In the genomic region with DNA sequence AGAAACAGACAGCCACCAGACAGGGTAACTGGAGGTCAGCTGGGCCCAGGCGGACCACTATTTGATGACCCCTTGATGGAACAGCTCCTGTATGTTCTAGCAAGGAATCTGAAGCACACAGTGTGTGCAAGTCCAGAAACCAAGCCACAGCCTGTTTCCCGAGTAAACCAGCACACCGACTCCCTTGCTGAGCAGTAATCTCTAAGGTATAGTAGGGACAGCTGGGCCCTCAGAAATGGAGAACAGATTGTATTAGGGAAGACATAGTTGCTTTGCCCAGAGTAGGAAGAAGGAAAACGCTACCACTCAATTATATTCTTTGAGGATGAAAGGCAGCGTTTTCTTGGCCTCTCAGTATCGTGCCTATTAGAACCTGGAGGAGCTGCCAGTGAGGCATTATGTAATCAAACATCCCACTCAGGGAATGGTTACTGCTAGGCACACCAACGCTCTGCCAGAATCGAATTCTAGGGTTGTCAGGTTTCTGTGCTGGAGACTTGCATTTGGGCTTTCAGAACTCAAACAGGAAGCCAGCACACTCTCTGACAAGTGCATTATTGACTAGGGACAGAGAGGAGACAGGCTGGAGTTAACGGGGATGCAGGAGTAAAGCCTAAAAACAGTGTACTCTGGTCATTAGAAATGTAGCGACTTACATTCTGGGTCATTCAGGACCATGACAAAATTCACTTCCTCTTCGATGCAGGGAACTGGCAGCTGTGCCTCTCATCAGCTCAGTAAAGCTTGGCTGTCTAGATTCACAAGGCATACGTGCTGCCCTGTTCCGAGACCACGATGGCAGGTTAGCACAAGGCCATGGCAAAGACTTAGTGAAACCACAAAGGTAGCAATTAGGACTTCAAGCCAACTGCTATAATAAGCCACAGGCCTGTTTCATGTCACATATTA, we compare ENCODE assay signal across 20 mouse cellular contexts. TPM values are rescaled to one million over a fixed set of nuclear protein-coding genes. Genes with fewer than 3 reads are reported as not detected.
A peak's percentile ranks its signal among the peaks of the same experiment; 100 is the strongest.
DNase-seq lines count a peak whose midpoint lies in the region; ATAC-seq and TF ChIP-seq lines count a peak whose summit lies in the region.
"Had no signal": no experiment of that assay in that cellular context is flagged by ENCODE, and none has a peak within 500 bp of the region (broad histone marks: within the 10 kb centered on the region; RNA-seq: fewer than 3 reads in every experiment).

No protein-coding gene starts in this region.

- peak overlapping the region; percentile 55; the same call in 1 of the 2 replicates for H3K27ac ChIP-seq in embryonic facial prominence, embryonic 13.5 days
- H3K27ac ChIP-seq in embryonic facial prominence, embryonic 10.5 days (replicated peaks) = no peak overlapping the region
- peak overlapping the region; percentile 84 for H3K27ac ChIP-seq in layer of hippocampus, adult 2 months
- H3K27ac ChIP-seq: heart, embryonic 13.5 days; limb, embryonic 13.5 days had no signal

- ATAC-seq in embryonic facial prominence, embryonic 13.5 days (ENCODE audit: insufficient number of reproducible peaks, insufficient read depth, low FRiP score, low TSS enrichment, low read depth) = no peak
- no peak for ATAC-seq in megakaryocyte-erythroid progenitor cell, adult 5-6 weeks (replicated peaks; ENCODE audit: low FRiP score, low TSS enrichment, poor library complexity, severe bottlenecking)
- ATAC-seq: forebrain, postnatal 0 days; hindbrain, embryonic 16.5 days had no signal

- no peak for TF ChIP-seq CTCF in layer of hippocampus, adult 2 months (conservative IDR thresholded peaks at IDR 0.05)

- H3K9ac ChIP-seq in embryonic facial prominence, embryonic 13.5 days = no peak overlapping the region
- H3K9ac ChIP-seq: forebrain, postnatal 0 days; heart, embryonic 13.5 days; limb, embryonic 13.5 days had no signal

- no peaks in the 10 kb centered on the region for H3K27me3 ChIP-seq in embryonic facial prominence, embryonic 13.5 days
- no peaks in the 10 kb centered on the region for H3K27me3 ChIP-seq in embryonic facial prominence, embryonic 10.5 days (replicated peaks; ENCODE audit: low read depth, poor library complexity, severe bottlenecking)
- H3K27me3 ChIP-seq: heart, embryonic 13.5 days; limb, embryonic 13.5 days; megakaryocyte, embryonic 14.5 days had no signal

- H3K4me1 ChIP-seq in embryonic facial prominence, embryonic 13.5 days = no peaks in the 10 kb centered on the region
- H3K4me1 ChIP-seq in embryonic facial prominence, embryonic 10.5 days = no peaks in the 10 kb centered on the region
- H3K4me1 ChIP-seq: heart, embryonic 13.5 days; limb, embryonic 13.5 days; megakaryocyte, embryonic 14.5 days had no signal

- intact Hi-C loops in left cerebral cortex, postnatal 25 days (cut with DNase I) = loop anchor here (5.0 kb wide), 2 partner anchors 56 to 296 kb away; a partner anchor contains a TSS

- no peak overlapping the region for H3K4me2 ChIP-seq in embryonic facial prominence, embryonic 13.5 days
- H3K4me2 ChIP-seq: heart, embryonic 13.5 days; limb, embryonic 13.5 days had no signal

- 84% methylated on average over 14 of the region's 14 CpGs for WGBS in embryonic facial prominence, embryonic 13.5 days
- WGBS in embryonic facial prominence, embryonic 10.5 days = 92% methylated on average over 14 of the region's 14 CpGs

- no peak overlapping the region for H3K4me3 ChIP-seq in embryonic facial prominence, embryonic 13.5 days
- H3K4me3 ChIP-seq in embryonic facial prominence, embryonic 10.5 days = no peak overlapping the region
- H3K4me3 ChIP-seq in layer of hippocampus, adult 2 months = no peak overlapping the region
- H3K4me3 ChIP-seq: heart, embryonic 13.5 days; limb, embryonic 13.5 days; megakaryocyte, embryonic 14.5 days had no signal

- no peak for DNase-seq in embryonic facial prominence, embryonic 10.5 days (ENCODE audit: low spot score)
- DNase-seq in layer of hippocampus, adult 18-20 months (ENCODE audit: low spot score in 2 of 2) = peak; percentile 53 to 79
- no peak for DNase-seq in layer of hippocampus, postnatal 25 days (ENCODE audit: extremely low spot score in 1 of 2, low spot score in 1 of 2)
- peak; percentile 39 to 74 for DNase-seq in layer of hippocampus, adult 2 months (ENCODE audit: low spot score in 2 of 2)
- peak; percentile 46 to 79 for DNase-seq in left cerebral cortex, postnatal 25 days (ENCODE audit: low spot score in 2 of 2)
- no peak for DNase-seq in urinary bladder, postnatal 10 days (ENCODE audit: low spot score)
- DNase-seq: adrenal gland, adult 8-10 months; cerebellum, adult 11-12 months; cerebellum, postnatal 25 days; forebrain, postnatal 0 days; heart, postnatal 36 days; kidney, adult 11 months; kidney, postnatal 14 days; lung, postnatal 14 days had no signal

- peaks cover 49% of the 10 kb centered on the region for H3K36me3 ChIP-seq in embryonic facial prominence, embryonic 13.5 days
- H3K36me3 ChIP-seq in embryonic facial prominence, embryonic 10.5 days (replicated peaks) = peaks cover 61% of the 10 kb centered on the region

- H3K9me3 ChIP-seq in embryonic facial prominence, embryonic 13.5 days = no peaks in the 10 kb centered on the region; the same call in 1 of the 2 replicates
- no peaks in the 10 kb centered on the region for H3K9me3 ChIP-seq in embryonic facial prominence, embryonic 10.5 days
- H3K9me3 ChIP-seq: heart, embryonic 13.5 days; limb, embryonic 13.5 days; megakaryocyte, embryonic 14.5 days had no signal

RNA-seq across cellular contexts. Expression of a gene that starts 55.1 kb away (rescaled TPM):
- polyA plus RNA-seq in embryonic facial prominence, embryonic 13.5 days (2015; fragmentation: Nextera tagmentation; extraction: Ambion mirVana) = 28.7 and 28.8 TPM in 2 replicates
- 15.9 and 17.8 TPM in 2 replicates for polyA plus RNA-seq in embryonic facial prominence, embryonic 10.5 days (2016; fragmentation: Nextera tagmentation; extraction: Ambion mirVana)
- 10 to 100 TPM; 56.6 to 57.4 TPM for total RNA-seq in layer of hippocampus, adult 18-20 months (2021)
- total RNA-seq in layer of hippocampus, postnatal 25 days (2021) = 10 to 100 TPM; 51.9 to 63.3 TPM
- total RNA-seq in layer of hippocampus, adult 2 months (2021) = 10 to 100 TPM; 57.3 to 58.0 TPM
- total RNA-seq in left cerebral cortex, postnatal 25 days (2021) = 10 to 100 TPM; 53.1 to 54.6 TPM
- 61.1 and 115 TPM in 2 replicates for total RNA-seq in megakaryocyte-erythroid progenitor cell, adult 5-6 weeks (2014; fragmentation: Nextera tagmentation)
- 53.7 and 59.2 TPM in 2 replicates for total RNA-seq in megakaryocyte-erythroid progenitor cell, adult 5-6 weeks (2017)

Comparison
In these comparisons a context has a peak if more than half of its experiments do, and no peak if none do; other contexts are left out.
1. DNase-seq: peak in layer of hippocampus, adult 18-20 months (2 of 2), layer of hippocampus, adult 2 months (2 of 2) and left cerebral cortex, postnatal 25 days (2 of 2); none in embryonic facial prominence, embryonic 10.5 days (single experiment), layer of hippocampus, postnatal 25 days (0 of 2) and urinary bladder, postnatal 10 days (single experiment).